Mouse (Mus musculus) small intestine, adult 2 months (tissue): ENCODE measurements around the gene Mllt10.

Experiments
- CTCF ChIP-seq: fragments of 200-500 bp; IDR thresholded peaks from 2 replicates; pipeline ENCODE4 v1.5.1; 2012; ENCODE audit warnings: low read depth, mild to moderate bottlenecking, control low read depth, inconsistent platforms, low read length, moderate library complexity, mixed read lengths; ENCODE audit not compliant: insufficient replicate concordance, insufficient read length; ENCODE audit errors: extremely low read depth
- POLR2A ChIP-seq: fragments of 200-500 bp; IDR thresholded peaks from 2 replicates; pipeline ENCODE4 v1.6.1; 2012; ENCODE audit warnings: low read depth, mild to moderate bottlenecking, control low read depth, inconsistent platforms, low read length, moderate library complexity

- no peak for TF ChIP-seq CTCF
- TF ChIP-seq POLR2A: no peak
These were observed 180.5 kb downstream of the Mllt10 start for GRCm38 (mm10) chr2:18235524-18235923.
